Mouse (Mus musculus) embryonic fibroblast, embryonic 13.5 days (primary cell): ENCODE measurements at regions not wholly inside any gene's neighbourhood (a gene's known extent, or its start where the extent isn't known, plus 50 kb on each side); places are given as distances from the start of the nearest gene placed in this dataset.

ENCODE experiments used
- H3K27ac ChIP-seq: 2 replicates; pipeline ENCODE4 v1.5.1; 2012; ENCODE audit warnings: low read length, control low read depth, inconsistent platforms; ENCODE audit not compliant: insufficient read depth
- H3K4me1 ChIP-seq: 2 replicates; pipeline ENCODE4 v1.6.1; 2011; ENCODE audit warnings: low read length; ENCODE audit not compliant: control insufficient read depth, insufficient read depth
- H3K4me3 ChIP-seq: 2 replicates; pipeline ENCODE4 v1.5.1; 2011; ENCODE audit warnings: mild to moderate bottlenecking, control low read depth, low read length; ENCODE audit not compliant: insufficient read depth
- CTCF ChIP-seq: IDR thresholded peaks from 2 replicates; pipeline ENCODE4 v1.5.1; 2011; ENCODE audit warnings: mild to moderate bottlenecking, control low read depth, low read length, moderate library complexity, borderline replicate concordance; ENCODE audit not compliant: insufficient read depth
- POLR2A ChIP-seq: IDR thresholded peaks from 2 replicates; pipeline ENCODE4 v1.6.1; 2011; ENCODE audit warnings: low read depth, mild to moderate bottlenecking, control low read depth, low read length, moderate library complexity

- H3K4me3 ChIP-seq, result no peak overlapping the region
- H3K4me1 ChIP-seq, result no peaks in the 10 kb centered on the region
- no peak overlapping the region for H3K27ac ChIP-seq
- TF ChIP-seq POLR2A (no peak), CTCF (no peak)
These were observed 817.8 kb downstream of the Gm9195 start for GRCm38 (mm10) chr14:71673837-71674236.

GRCm38 (mm10) chr14:71672481-71672880 lies 819.2 kb downstream of the Gm9195 start:
- TF ChIP-seq CTCF (no peak), POLR2A (no peak)
- no peak overlapping the region for H3K4me3 ChIP-seq
- H3K27ac ChIP-seq, result no peak overlapping the region
- H3K4me1 ChIP-seq, result no peaks in the 10 kb centered on the region

GRCm38 (mm10) chr14:71671994-71672393 lies 819.6 kb downstream of the Gm9195 start:
- Histone ChIP-seq H3K4me1 (no peaks in the 10 kb centered on the region), H3K27ac (no peak overlapping the region), H3K4me3 (no peak overlapping the region)
- TF ChIP-seq POLR2A (no peak), CTCF (no peak)

GRCm38 (mm10) chr14:71670435-71670834 lies 821.2 kb downstream of the Gm9195 start:
- no peak for TF ChIP-seq POLR2A
- TF ChIP-seq CTCF, result peak; percentile 93
- Histone ChIP-seq H3K4me1 (no peaks in the 10 kb centered on the region), H3K4me3 (no peak overlapping the region), H3K27ac (no peak overlapping the region)

GRCm38 (mm10) chr14:71666656-71667055 lies 825.0 kb downstream of the Gm9195 start:
- Histone ChIP-seq H3K4me3 (no peak overlapping the region), H3K4me1 (no peaks in the 10 kb centered on the region), H3K27ac (no peak overlapping the region)
- no peak for TF ChIP-seq POLR2A
- TF ChIP-seq CTCF, result no peak

- H3K4me3 ChIP-seq, result no peak overlapping the region
- H3K27ac ChIP-seq, result no peak overlapping the region
- TF ChIP-seq POLR2A (no peak), CTCF (no peak)
- H3K4me1 ChIP-seq, result no peaks in the 10 kb centered on the region
These were observed 831.5 kb downstream of the Gm9195 start for GRCm38 (mm10) chr14:71660166-71660565.

- TF ChIP-seq POLR2A (no peak), CTCF (no peak)
- Histone ChIP-seq H3K4me1 (no peaks in the 10 kb centered on the region), H3K4me3 (no peak overlapping the region), H3K27ac (no peak overlapping the region)
These were observed 836.6 kb downstream of the Gm9195 start for GRCm38 (mm10) chr14:71654785-71655627.

GRCm38 (mm10) chr14:71642536-71642935 lies 849.1 kb downstream of the Gm9195 start:
- Histone ChIP-seq H3K4me3 (no peak overlapping the region), H3K27ac (no peak overlapping the region), H3K4me1 (no peaks in the 10 kb centered on the region)
- TF ChIP-seq CTCF, result no peak
- TF ChIP-seq POLR2A, result no peak

GRCm38 (mm10) chr14:71639083-71639482 lies 852.6 kb downstream of the Gm9195 start:
- TF ChIP-seq CTCF (no peak), POLR2A (no peak)
- Histone ChIP-seq H3K4me3 (no peak overlapping the region), H3K27ac (no peak overlapping the region), H3K4me1 (no peaks in the 10 kb centered on the region)

GRCm38 (mm10) chr14:71635091-71635490 lies 856.5 kb downstream of the Gm9195 start:
- H3K4me1 ChIP-seq, result no peaks in the 10 kb centered on the region
- TF ChIP-seq POLR2A (no peak), CTCF (no peak)
- H3K4me3 ChIP-seq, result no peak overlapping the region
- no peak overlapping the region for H3K27ac ChIP-seq
